Mouse (Mus musculus) adrenal gland, postnatal 14 days (tissue): ENCODE data around the gene Rps11. TPM values are rescaled to one million over a fixed set of nuclear protein-coding genes. Genes with fewer than 3 reads are reported as not detected.
"Not testable (repeated sequence)": the region's sequence is repeated elsewhere in the genome, so short reads cannot be mapped to it uniquely, and the experiment has no call there.

Experiments
- DNase-seq: peaks from one replicate; pipeline ENCODE4 v3.0.0; 2021; ENCODE audit warnings: mixed read lengths
- total RNA-seq: library from RNA; stranded (reverse); gene quantifications from 2 replicates; pipeline ENCODE4 v1.2.3, GENCODE M21; 2021

The Rps11 gene
- total RNA-seq, 1 experiment from 2014 or later, result 1,189 TPM

- DNase-seq, result not testable (repeated sequence)
Observed at GRCm38 (mm10) chr7:45110089-45110488, 14.2 kb downstream of the Rps11 start.

- peak; percentile 2 for DNase-seq
Observed at GRCm38 (mm10) chr7:45107052-45107645, 17.1 kb downstream of the Rps11 start.

- peak; percentile 4 for DNase-seq
Observed at GRCm38 (mm10) chr7:45106441-45106840, 17.8 kb downstream of the Rps11 start.

GRCm38 (mm10) chr7:45105491-45105890 lies 18.7 kb downstream of the Rps11 start:
- DNase-seq, result no peak

GRCm38 (mm10) chr7:45104941-45105340 lies 19.3 kb downstream of the Rps11 start:
- DNase-seq, result peak; percentile 2

GRCm38 (mm10) chr7:45103652-45104180 lies 20.5 kb downstream of the Rps11 start, which contains the start of gene Fcgrt:
TSS of gene Fcgrt (minus strand) at chr7:45103851.
- DNase-seq, result peak; percentile 95

GRCm38 (mm10) chr7:45102940-45103585 lies 21.2 kb downstream of the Rps11 start:
- peak; percentile 53 for DNase-seq

- peak; percentile 8 for DNase-seq
Observed at GRCm38 (mm10) chr7:45102441-45102840, 21.8 kb downstream of the Rps11 start.

GRCm38 (mm10) chr7:45100046-45100445 lies 24.2 kb downstream of the Rps11 start:
- peak; percentile 69 for DNase-seq

GRCm38 (mm10) chr7:45098541-45099240 lies 25.5 kb downstream of the Rps11 start:
- DNase-seq, result peak; percentile 38

- peak; percentile 29 for DNase-seq
Observed at GRCm38 (mm10) chr7:45097479-45097878, 26.8 kb downstream of the Rps11 start.

- not testable (repeated sequence) for DNase-seq
Observed at GRCm38 (mm10) chr7:45095965-45096364, 28.3 kb downstream of the Rps11 start.

GRCm38 (mm10) chr7:45095367-45095766 lies 28.9 kb downstream of the Rps11 start:
- peak; percentile 4 for DNase-seq

GRCm38 (mm10) chr7:45094121-45094520 lies 30.1 kb downstream of the Rps11 start:
- peak; percentile 2 for DNase-seq

- peak; percentile 28 for DNase-seq
Observed at GRCm38 (mm10) chr7:45093516-45093905, 30.7 kb downstream of the Rps11 start.

- DNase-seq, result peak; percentile 5
Observed at GRCm38 (mm10) chr7:45092828-45093515, 31.3 kb downstream of the Rps11 start.

GRCm38 (mm10) chr7:45092048-45092447 lies 32.2 kb downstream of the Rps11 start, which contains the start of gene Rcn3:
TSS of gene Rcn3 (minus strand) at chr7:45092221.
- DNase-seq, result peak; percentile 91

GRCm38 (mm10) chr7:45091001-45091990 lies 32.9 kb downstream of the Rps11 start:
- DNase-seq, result peak; percentile 26

- peak; percentile 36 for DNase-seq
Observed at GRCm38 (mm10) chr7:45090251-45090977, 33.8 kb downstream of the Rps11 start.

GRCm38 (mm10) chr7:45088597-45088996 lies 35.6 kb downstream of the Rps11 start:
- peak; percentile 1 for DNase-seq
